Mouse (Mus musculus): ENCODE results near the gene Thbs3. TPM values are rescaled to one million over a fixed set of nuclear protein-coding genes. Genes with fewer than 3 reads are reported as not detected.

Thbs3 gene
- polyA plus RNA-seq, 1 experiment from 2014 or later: 10.4 TPM

- peak; percentile 31; the same call in 1 of the 2 replicates for TF ChIP-seq CTCF (IDR thresholded peaks at IDR 0.05; ENCODE audit: low read depth)
- H3K4me2 ChIP-seq (ENCODE audit: low read length): peak within 1 kb of the TSS; percentile 99
- no peaks in the 10 kb centered on the region for H3K9me3 ChIP-seq (replicated peaks; ENCODE audit: low read length)
- H3K36me3 ChIP-seq (ENCODE audit: insufficient read depth, low read length): peaks cover 25% of the 10 kb centered on the region; the same call in 1 of the 2 replicates
- H3K27me3 ChIP-seq (ENCODE audit: insufficient read depth, low read length): no peaks in the 10 kb centered on the region
- H3K4me3 ChIP-seq (replicated peaks; ENCODE audit: low read depth, low read length): peak within 1 kb of the TSS; percentile 61
- 6% methylated on average over 38 of the region's 39 CpGs for WGBS
- ATAC-seq (replicated peaks; ENCODE audit: low FRiP score, low read depth) (peak; percentile 87), DNase-seq (ENCODE audit: low spot score) (peak; percentile 95)
- H3K9ac ChIP-seq (ENCODE audit: low read depth, low read length): peak within 1 kb of the TSS; percentile 75
- peaks cover 23% of the 10 kb centered on the region; the same call in 1 of the 2 replicates for H3K4me1 ChIP-seq (replicated peaks; ENCODE audit: insufficient read depth, low read length)
- peak within 1 kb of the TSS; percentile 73 for H3K27ac ChIP-seq
These were observed 31.7 kb upstream of the Thbs3 start, which contains the start of gene Fam189b for GRCm38 (mm10) chr3:89183058-89183958. TSS of gene Fam189b (plus strand) at chr3:89183143.

- H3K4me1 ChIP-seq (replicated peaks; ENCODE audit: insufficient read depth, low read length): peaks cover 20% of the 10 kb centered on the region; the same call in 1 of the 2 replicates
- H3K4me3 ChIP-seq (replicated peaks; ENCODE audit: low read depth, low read length): peak overlapping the region; percentile 61
- peak overlapping the region; percentile 75; the same call in 1 of the 2 replicates for H3K9ac ChIP-seq (ENCODE audit: low read depth, low read length)
- WGBS: 64% methylated on average over 6 of the region's 6 CpGs
- DNase-seq (ENCODE audit: low spot score) (no peak), ATAC-seq (replicated peaks; ENCODE audit: low FRiP score, low read depth) (no peak)
- no peaks in the 10 kb centered on the region for H3K9me3 ChIP-seq (replicated peaks; ENCODE audit: low read length)
- no peak for TF ChIP-seq CTCF (IDR thresholded peaks at IDR 0.05; ENCODE audit: low read depth)
- peak overlapping the region; percentile 99 for H3K4me2 ChIP-seq (ENCODE audit: low read length)
- peaks cover 23% of the 10 kb centered on the region; the same call in 1 of the 2 replicates for H3K36me3 ChIP-seq (ENCODE audit: insufficient read depth, low read length)
- H3K27ac ChIP-seq: peak overlapping the region; percentile 73; the same call in 1 of the 2 replicates
- H3K27me3 ChIP-seq (ENCODE audit: insufficient read depth, low read length): no peaks in the 10 kb centered on the region
These were observed 31.0 kb upstream of the Thbs3 start for GRCm38 (mm10) chr3:89183959-89184315.

GRCm38 (mm10) chr3:89187197-89187596 is 27.8 kb upstream of the Thbs3 start:
- no peaks in the 10 kb centered on the region for H3K9me3 ChIP-seq (replicated peaks; ENCODE audit: low read length)
- no peak overlapping the region for H3K9ac ChIP-seq (ENCODE audit: low read depth, low read length)
- no peak overlapping the region for H3K27ac ChIP-seq

GRCm38 (mm10) chr3:89187690-89188477 is 27.1 kb upstream of the Thbs3 start:
- Histone ChIP-seq H3K36me3 (ENCODE audit: insufficient read depth, low read length) (no peaks in the 10 kb centered on the region), H3K27ac (no peak overlapping the region), H3K4me1 (replicated peaks; ENCODE audit: insufficient read depth, low read length) (peaks cover 20% of the 10 kb centered on the region; the same call in 1 of the 2 replicates), H3K9ac (ENCODE audit: low read depth, low read length) (no peak overlapping the region), H3K4me3 (replicated peaks; ENCODE audit: low read depth, low read length) (no peak overlapping the region), H3K27me3 (ENCODE audit: insufficient read depth, low read length) (no peaks in the 10 kb centered on the region), H3K9me3 (replicated peaks; ENCODE audit: low read length) (no peaks in the 10 kb centered on the region), H3K4me2 (ENCODE audit: low read length) (0 out of 2 replicates have a peak overlapping the region, but pooled peaks have one; percentile 28)
- ATAC-seq (replicated peaks; ENCODE audit: low FRiP score, low read depth) (no peak), DNase-seq (ENCODE audit: low spot score) (no peak)
- TF ChIP-seq CTCF (IDR thresholded peaks at IDR 0.05; ENCODE audit: low read depth): no peak
- WGBS: 61% methylated on average over 18 of the region's 18 CpGs

More at GRCm38 (mm10) chr3:89187197-89187596, 27.8 kb upstream of the Thbs3 start:
- ATAC-seq (replicated peaks; ENCODE audit: low FRiP score, low read depth) (no peak), DNase-seq (ENCODE audit: low spot score) (no peak)
- 43% methylated on average over 20 of the region's 23 CpGs for WGBS
- peak overlapping the region; percentile 28; the same call in 1 of the 2 replicates for H3K4me2 ChIP-seq (ENCODE audit: low read length)
- no peaks in the 10 kb centered on the region for H3K27me3 ChIP-seq (ENCODE audit: insufficient read depth, low read length)
- no peak for TF ChIP-seq CTCF (IDR thresholded peaks at IDR 0.05; ENCODE audit: low read depth)
- no peak overlapping the region for H3K4me3 ChIP-seq (replicated peaks; ENCODE audit: low read depth, low read length)
- H3K36me3 ChIP-seq (ENCODE audit: insufficient read depth, low read length): no peaks in the 10 kb centered on the region
- H3K4me1 ChIP-seq (replicated peaks; ENCODE audit: insufficient read depth, low read length): peaks cover 20% of the 10 kb centered on the region; the same call in 1 of the 2 replicates

GRCm38 (mm10) chr3:89188478-89188875 is 26.5 kb upstream of the Thbs3 start:
- Histone ChIP-seq H3K4me2 (ENCODE audit: low read length) (no peak overlapping the region), H3K36me3 (ENCODE audit: insufficient read depth, low read length) (no peaks in the 10 kb centered on the region), H3K9me3 (replicated peaks; ENCODE audit: low read length) (no peaks in the 10 kb centered on the region), H3K27me3 (ENCODE audit: insufficient read depth, low read length) (no peaks in the 10 kb centered on the region), H3K4me1 (replicated peaks; ENCODE audit: insufficient read depth, low read length) (peaks cover 18% of the 10 kb centered on the region; the same call in 1 of the 2 replicates), H3K27ac (no peak overlapping the region), H3K4me3 (replicated peaks; ENCODE audit: low read depth, low read length) (no peak overlapping the region), H3K9ac (ENCODE audit: low read depth, low read length) (no peak overlapping the region)
- DNase-seq (ENCODE audit: low spot score): no peak
- no peak for ATAC-seq (replicated peaks; ENCODE audit: low FRiP score, low read depth)
- 61% methylated on average over 12 of the region's 12 CpGs for WGBS
- TF ChIP-seq CTCF (IDR thresholded peaks at IDR 0.05; ENCODE audit: low read depth): no peak

- no peak overlapping the region for H3K9ac ChIP-seq (ENCODE audit: low read depth, low read length)
- ATAC-seq (replicated peaks; ENCODE audit: low FRiP score, low read depth) (no peak), DNase-seq (ENCODE audit: low spot score) (no peak)
- no peak overlapping the region for H3K4me2 ChIP-seq (ENCODE audit: low read length)
- no peaks in the 10 kb centered on the region for H3K36me3 ChIP-seq (ENCODE audit: insufficient read depth, low read length)
- no peaks in the 10 kb centered on the region for H3K27me3 ChIP-seq (ENCODE audit: insufficient read depth, low read length)
- WGBS: 82% methylated on average over 8 of the region's 8 CpGs
- no peak for TF ChIP-seq CTCF (IDR thresholded peaks at IDR 0.05; ENCODE audit: low read depth)
- H3K4me1 ChIP-seq (replicated peaks; ENCODE audit: insufficient read depth, low read length): peaks cover 11% of the 10 kb centered on the region
- no peak overlapping the region for H3K27ac ChIP-seq
- H3K4me3 ChIP-seq (replicated peaks; ENCODE audit: low read depth, low read length): no peak overlapping the region
- no peaks in the 10 kb centered on the region for H3K9me3 ChIP-seq (replicated peaks; ENCODE audit: low read length)
These were observed 24.5 kb upstream of the Thbs3 start for GRCm38 (mm10) chr3:89190436-89190835.

Measured in kidney, postnatal 0 days (tissue).